ENCODE assay signal across 18 mouse cellular contexts in the genomic region with DNA sequence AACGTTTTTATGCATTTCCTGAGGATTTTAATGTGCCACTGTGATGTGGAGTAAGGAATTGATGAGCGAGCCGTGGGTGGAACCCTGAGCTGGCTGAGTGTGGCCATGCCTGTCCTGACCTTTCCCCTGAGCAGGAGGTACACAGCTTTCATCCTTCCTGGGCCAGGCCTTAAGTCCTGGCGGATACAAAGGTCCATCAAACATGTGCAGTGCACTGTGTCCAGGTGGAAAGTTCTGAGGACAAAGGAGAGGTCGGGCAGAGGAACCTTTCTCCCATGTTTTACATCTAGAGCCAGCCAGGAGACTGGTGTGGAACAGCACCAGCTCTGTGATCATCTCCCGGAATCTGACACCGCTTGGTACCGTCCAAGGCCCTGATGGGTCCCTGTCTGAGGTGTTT. TPM values are rescaled to one million over a fixed set of nuclear protein-coding genes. Genes with fewer than 3 reads are reported as not detected.
DNase-seq lines count a peak whose midpoint lies in the region; ATAC-seq and TF ChIP-seq lines count a peak whose summit lies in the region.
"Had no signal": no experiment of that assay in that cellular context is flagged by ENCODE, and none has a peak within 500 bp of the region (broad histone marks: within the 10 kb centered on the region; RNA-seq: fewer than 3 reads in every experiment).

No protein-coding gene starts in this region.

- WGBS in kidney, embryonic 15.5 days = 48% methylated on average over 8 of the region's 8 CpGs
- WGBS in liver, postnatal 0 days (ENCODE audit: insufficient replicate concordance) = 69% methylated on average over 8 of the region's 8 CpGs
- 87% methylated on average over 8 of the region's 8 CpGs for WGBS in forebrain, embryonic 14.5 days

- peaks cover 34% of the 10 kb centered on the region for H3K36me3 ChIP-seq in kidney, embryonic 15.5 days
- H3K36me3 ChIP-seq in liver, postnatal 0 days (replicated peaks; ENCODE audit: insufficient read depth, low read length) = no peaks in the 10 kb centered on the region
- H3K36me3 ChIP-seq in forebrain, embryonic 14.5 days (ENCODE audit: control insufficient read depth, insufficient read depth, low read length) = peaks cover 17% of the 10 kb centered on the region

- 0 out of 2 replicates have a peak, but pooled peaks have one; percentile 17 for ATAC-seq in erythroblast, adult 5-6 weeks (replicated peaks; ENCODE audit: low FRiP score, poor library complexity, severe bottlenecking)
- ATAC-seq in kidney, embryonic 15.5 days (replicated peaks; ENCODE audit: low FRiP score) = no peak
- ATAC-seq in liver, postnatal 0 days = peak; percentile 22; the same call in 1 of the 2 replicates
- ATAC-seq in forebrain, embryonic 14.5 days = no peak
- ATAC-seq: CD4-positive, CD25-positive, alpha-beta regulatory T cell, adult 4 months; forebrain, postnatal 0 days; midbrain, embryonic 13.5 days had no signal

- TF ChIP-seq EP300 in liver, postnatal 0 days (IDR thresholded peaks at IDR 0.05; ENCODE audit: low read depth) = no peak

- no peaks in the 10 kb centered on the region for H3K9me3 ChIP-seq in kidney, embryonic 15.5 days (replicated peaks)
- H3K9me3 ChIP-seq in liver, postnatal 0 days (ENCODE audit: low read length) = no peaks in the 10 kb centered on the region
- H3K9me3 ChIP-seq in forebrain, embryonic 14.5 days (replicated peaks; ENCODE audit: control insufficient read depth, low read length) = no peaks in the 10 kb centered on the region
- H3K9me3 ChIP-seq: embryonic facial prominence, embryonic 10.5 days; forebrain, embryonic 10.5 days; hindbrain, embryonic 15.5 days; limb, embryonic 13.5 days; midbrain, embryonic 13.5 days had no signal

- H3K4me1 ChIP-seq in kidney, embryonic 15.5 days = no peaks in the 10 kb centered on the region
- H3K4me1 ChIP-seq in liver, postnatal 0 days (ENCODE audit: insufficient read depth) = peaks cover 2% of the 10 kb centered on the region; the same call in 1 of the 2 replicates
- no peaks in the 10 kb centered on the region for H3K4me1 ChIP-seq in forebrain, embryonic 14.5 days (ENCODE audit: control insufficient read depth, insufficient read depth, low read length)
- H3K4me1 ChIP-seq: embryonic facial prominence, embryonic 10.5 days; forebrain, embryonic 10.5 days; hindbrain, embryonic 15.5 days; limb, embryonic 13.5 days; midbrain, embryonic 13.5 days had no signal

- TF ChIP-seq CTCF in liver, postnatal 0 days (IDR thresholded peaks at IDR 0.05; ENCODE audit: low read depth) = no peak

- H3K4me3 ChIP-seq in kidney, embryonic 15.5 days (replicated peaks) = no peak overlapping the region
- H3K4me3 ChIP-seq in liver, postnatal 0 days (ENCODE audit: low read depth, low read length) = no peak overlapping the region
- no peak overlapping the region for H3K4me3 ChIP-seq in forebrain, embryonic 14.5 days (ENCODE audit: low read depth, low read length)
- H3K4me3 ChIP-seq: embryonic facial prominence, embryonic 10.5 days; forebrain, embryonic 10.5 days; hindbrain, embryonic 15.5 days; limb, embryonic 13.5 days; midbrain, embryonic 13.5 days had no signal

- no peak overlapping the region for H3K4me2 ChIP-seq in kidney, embryonic 15.5 days
- no peak overlapping the region for H3K4me2 ChIP-seq in liver, postnatal 0 days (ENCODE audit: low read depth, low read length)
- H3K4me2 ChIP-seq in forebrain, embryonic 14.5 days (ENCODE audit: low read length) = no peak overlapping the region
- H3K4me2 ChIP-seq: hindbrain, embryonic 15.5 days; limb, embryonic 13.5 days; midbrain, embryonic 13.5 days had no signal

- H3K27me3 ChIP-seq in kidney, embryonic 15.5 days = no peaks in the 10 kb centered on the region
- no peaks in the 10 kb centered on the region for H3K27me3 ChIP-seq in liver, postnatal 0 days (ENCODE audit: insufficient read depth, low read length)
- no peaks in the 10 kb centered on the region for H3K27me3 ChIP-seq in forebrain, embryonic 14.5 days (replicated peaks; ENCODE audit: control insufficient read depth, insufficient read depth, low read length)
- H3K27me3 ChIP-seq: hindbrain, embryonic 15.5 days; limb, embryonic 13.5 days; midbrain, embryonic 13.5 days had no signal

- peak; percentile 83 for DNase-seq in kidney, adult 11 months
- no peak for DNase-seq in kidney, postnatal 10 days
- no peak for DNase-seq in liver, postnatal 0 days
- no peak for DNase-seq in lung, postnatal 36 days
- no peak for DNase-seq in forebrain, embryonic 14.5 days (ENCODE audit: low spot score)
- DNase-seq: adrenal gland, postnatal 25 days; cerebellum, adult 9-11 months; forebrain, postnatal 0 days; lung, adult 2 months; lung, postnatal 14 days had no signal

- H3K27ac ChIP-seq in kidney, embryonic 15.5 days = 0 out of 2 replicates have a peak overlapping the region, but pooled peaks have one; percentile 27
- H3K27ac ChIP-seq in liver, postnatal 0 days (ENCODE audit: low read depth) = peak overlapping the region; percentile 57; the same call in 1 of the 2 replicates
- H3K27ac ChIP-seq in forebrain, embryonic 14.5 days (ENCODE audit: low read depth, low read length) = no peak overlapping the region
- H3K27ac ChIP-seq: embryonic facial prominence, embryonic 10.5 days; forebrain, embryonic 10.5 days; hindbrain, embryonic 15.5 days; limb, embryonic 13.5 days; midbrain, embryonic 13.5 days had no signal

- no peak overlapping the region for H3K9ac ChIP-seq in kidney, embryonic 15.5 days
- H3K9ac ChIP-seq in liver, postnatal 0 days (replicated peaks) = no peak overlapping the region
- H3K9ac ChIP-seq in forebrain, embryonic 14.5 days (ENCODE audit: low read length) = no peak overlapping the region
- H3K9ac ChIP-seq: forebrain, postnatal 0 days; hindbrain, embryonic 15.5 days; limb, embryonic 13.5 days; midbrain, embryonic 13.5 days had no signal

RNA-seq across cellular contexts. Expression of a gene that starts 10.4 kb away (rescaled TPM):
- total RNA-seq in erythroblast, adult 5-6 weeks (2015; ENCODE audit: low replicate concordance) = 8.3 and 8.6 TPM in 2 replicates
- 11.3 and 12.7 TPM in 2 replicates for total RNA-seq in erythroblast, adult 5-6 weeks (2017; ENCODE audit: low replicate concordance)
- 32.6 and 35.9 TPM in 2 replicates for polyA plus RNA-seq in kidney, embryonic 15.5 days (2015; fragmentation: Nextera tagmentation; extraction: Ambion mirVana)
- 258 and 304 TPM in 2 replicates for polyA plus RNA-seq in liver, postnatal 0 days (2015; fragmentation: Nextera tagmentation; extraction: Ambion mirVana)
- 48.1 and 56.3 TPM in 2 replicates for polyA plus RNA-seq in forebrain, embryonic 14.5 days (2014; fragmentation: Nextera tagmentation; extraction: Ambion mirVana)

RNA-seq across cellular contexts. Expression of a gene that starts 10.6 kb away (rescaled TPM):
- 10.4 and 14.4 TPM in 2 replicates for total RNA-seq in erythroblast, adult 5-6 weeks (2015; ENCODE audit: low replicate concordance)
- 2.7 and 6.4 TPM in 2 replicates for total RNA-seq in erythroblast, adult 5-6 weeks (2017; ENCODE audit: low replicate concordance)
- 75.6 and 79.4 TPM in 2 replicates for polyA plus RNA-seq in kidney, embryonic 15.5 days (2015; fragmentation: Nextera tagmentation; extraction: Ambion mirVana)
- polyA plus RNA-seq in liver, postnatal 0 days (2015; fragmentation: Nextera tagmentation; extraction: Ambion mirVana) = 20.7 and 22.8 TPM in 2 replicates
- 81.8 and 83.2 TPM in 2 replicates for polyA plus RNA-seq in forebrain, embryonic 14.5 days (2014; fragmentation: Nextera tagmentation; extraction: Ambion mirVana)

RNA-seq across cellular contexts. Expression of a gene that starts 28.6 kb away (rescaled TPM):
- not detected in 2 replicates for total RNA-seq in erythroblast, adult 5-6 weeks (2015; ENCODE audit: low replicate concordance)
- 0.09 and 0.56 TPM in 2 replicates for total RNA-seq in erythroblast, adult 5-6 weeks (2017; ENCODE audit: low replicate concordance)
- 2.8 and 2.9 TPM in 2 replicates for polyA plus RNA-seq in kidney, embryonic 15.5 days (2015; fragmentation: Nextera tagmentation; extraction: Ambion mirVana)
- polyA plus RNA-seq in liver, postnatal 0 days (2015; fragmentation: Nextera tagmentation; extraction: Ambion mirVana) = 0.06 and 0.07 TPM in 2 replicates
- polyA plus RNA-seq in forebrain, embryonic 14.5 days (2014; fragmentation: Nextera tagmentation; extraction: Ambion mirVana) = 0.11 and 0.17 TPM in 2 replicates
- polyA plus RNA-seq: CD4-positive, CD25-positive, alpha-beta regulatory T cell, adult 4 months had no signal

RNA-seq across cellular contexts. Expression of a gene that starts 41.3 kb away (rescaled TPM):
- total RNA-seq in erythroblast, adult 5-6 weeks (2015; ENCODE audit: low replicate concordance) = 6.1 and 14.6 TPM in 2 replicates
- 6.0 and 6.7 TPM in 2 replicates for total RNA-seq in erythroblast, adult 5-6 weeks (2017; ENCODE audit: low replicate concordance)
- 37.4 and 41.4 TPM in 2 replicates for polyA plus RNA-seq in kidney, embryonic 15.5 days (2015; fragmentation: Nextera tagmentation; extraction: Ambion mirVana)
- polyA plus RNA-seq in liver, postnatal 0 days (2015; fragmentation: Nextera tagmentation; extraction: Ambion mirVana) = 2.2 and 2.3 TPM in 2 replicates
- polyA plus RNA-seq in forebrain, embryonic 14.5 days (2014; fragmentation: Nextera tagmentation; extraction: Ambion mirVana) = 25.9 and 44.4 TPM in 2 replicates

Comparison
In these comparisons a context has a peak if more than half of its experiments do, and no peak if none do; other contexts are left out.
1. ATAC-seq: peak in erythroblast, adult 5-6 weeks (single experiment) and liver, postnatal 0 days (single experiment); none in kidney, embryonic 15.5 days (single experiment) and forebrain, embryonic 14.5 days (single experiment).